Mouse (Mus musculus) neural tube, embryonic 14.5 days (tissue): ENCODE results near the gene Cebpb. TPM values are rescaled to one million over a fixed set of nuclear protein-coding genes. Genes with fewer than 3 reads are reported as not detected.
"Not testable (repeated sequence)": the region's sequence is repeated elsewhere in the genome, so short reads cannot be mapped to it uniquely, and the experiment has no call there.

Experiments
- ATAC-seq: fragments of 200-750 bp; cut with Nextera tagmentation; 2 replicates; pipeline ENCODE4 v1.8.0; 2017; ENCODE audit warnings: low read depth, mild to moderate bottlenecking, moderate TSS enrichment, moderate library complexity
- H3K27ac ChIP-seq: fragments of 300-500 bp; sonication (generic); 2 replicates; pipeline ENCODE4 v1.5.1; 2014; ENCODE audit warnings: low read depth, mild to moderate bottlenecking, control low read depth, low read length, moderate library complexity, mixed read lengths
- H3K27me3 ChIP-seq: fragments of 300-500 bp; sonication (generic); 2 replicates; pipeline ENCODE4 v1.6.1; 2014; ENCODE audit warnings: low read length; ENCODE audit not compliant: control insufficient read depth, insufficient read depth
- H3K36me3 ChIP-seq: fragments of 300-500 bp; sonication (generic); 2 replicates; pipeline ENCODE4 v1.6.1; 2014; ENCODE audit warnings: low read length, mixed read lengths; ENCODE audit not compliant: control insufficient read depth, insufficient read depth
- H3K4me1 ChIP-seq: fragments of 300-500 bp; sonication (generic); 2 replicates; pipeline ENCODE4 v1.6.1; 2014; ENCODE audit warnings: low read length; ENCODE audit not compliant: control insufficient read depth, insufficient read depth
- H3K4me2 ChIP-seq: fragments of 300-500 bp; sonication (generic); 2 replicates; pipeline ENCODE4 v1.6.1; 2014; ENCODE audit warnings: mild to moderate bottlenecking, low read depth, low read length, control low read depth
- H3K4me3 ChIP-seq: fragments of 300-500 bp; sonication (generic); 2 replicates; pipeline ENCODE4 v1.5.1; 2014; ENCODE audit warnings: low read depth, low read length, control low read depth, mixed read lengths
- H3K9ac ChIP-seq: fragments of 300-500 bp; sonication (generic); replicated peaks from 2 replicates; pipeline ENCODE4 v1.6.1; 2014; ENCODE audit warnings: low read depth, mild to moderate bottlenecking, control low read depth, low read length, mixed read lengths
- H3K9me3 ChIP-seq: fragments of 300-500 bp; sonication (generic); 2 replicates; pipeline ENCODE4 v1.6.1; 2016; ENCODE audit warnings: low read length; ENCODE audit not compliant: control insufficient read depth
- WGBS: fragments of 180-500 bp; shearing (Covaris S2); extraction: QIAGEN DNeasy Blood & Tissue Kit; methylation state at CpG from one replicate; pipeline ENCODE4 v1.1.7; 2014; 5-methylcytosine and 5-hydroxymethylcytosine counted together
- polyA plus RNA-seq: library from polyadenylated mRNA; unstranded; fragments of >200 nt; fragmentation: Nextera tagmentation; extraction: Ambion mirVana; gene quantifications from 2 replicates; pipeline ENCODE4 v1.2.1, GENCODE M21; 2014

Gene Cebpb
- 1.1 and 1.3 TPM in 2 replicates for polyA plus RNA-seq

- Histone ChIP-seq H3K27ac (0 out of 2 replicates have a peak within 1 kb of the TSS, but pooled peaks have one; percentile 10), H3K4me3 (peak within 1 kb of the TSS; percentile 59), H3K9me3 (no peaks in the 10 kb centered on the region), H3K9ac (peak within 1 kb of the TSS; percentile 57), H3K36me3 (no peaks in the 10 kb centered on the region), H3K4me2 (peak within 1 kb of the TSS; percentile 78), H3K4me1 (peaks cover 8% of the 10 kb centered on the region; the same call in 1 of the 2 replicates), H3K27me3 (peaks cover 35% of the 10 kb centered on the region)
- WGBS = 1% methylated on average over 101 of the region's 147 CpGs
- peak; percentile 60 for ATAC-seq
These were observed at the start of gene Cebpb for GRCm38 (mm10) chr2:167688498-167689451. Gene Cebpb (plus strand): TSS chr2:167688915.

- no peaks in the 10 kb centered on the region for H3K4me1 ChIP-seq
- 75% methylated on average over 3 of the region's 3 CpGs for WGBS
- no peak for ATAC-seq
- no peaks in the 10 kb centered on the region for H3K36me3 ChIP-seq
- no peak overlapping the region for H3K4me2 ChIP-seq
- H3K9me3 ChIP-seq = no peaks in the 10 kb centered on the region
- no peaks in the 10 kb centered on the region for H3K27me3 ChIP-seq
- H3K9ac ChIP-seq = no peak overlapping the region
- no peak overlapping the region for H3K4me3 ChIP-seq
- H3K27ac ChIP-seq = no peak overlapping the region
These were observed 48.4 kb upstream of the Cebpb start for GRCm38 (mm10) chr2:167640279-167640678.

- H3K9me3 ChIP-seq = no peaks in the 10 kb centered on the region
- no peak overlapping the region for H3K27ac ChIP-seq
- no peaks in the 10 kb centered on the region for H3K36me3 ChIP-seq
- no peaks in the 10 kb centered on the region for H3K4me1 ChIP-seq
- WGBS = 55% methylated on average over 8 of the region's 8 CpGs
- no peaks in the 10 kb centered on the region for H3K27me3 ChIP-seq
- ATAC-seq = no peak
- no peak overlapping the region for H3K4me2 ChIP-seq
- H3K4me3 ChIP-seq = no peak overlapping the region
- H3K9ac ChIP-seq = no peak overlapping the region
These were observed 47.4 kb upstream of the Cebpb start for GRCm38 (mm10) chr2:167641337-167641736.

- WGBS = 90% methylated on average over 6 of the region's 6 CpGs
- Histone ChIP-seq H3K27ac (no peak overlapping the region), H3K4me2 (no peak overlapping the region), H3K4me1 (no peaks in the 10 kb centered on the region), H3K4me3 (no peak overlapping the region), H3K9ac (no peak overlapping the region), H3K36me3 (no peaks in the 10 kb centered on the region), H3K9me3 (no peaks in the 10 kb centered on the region), H3K27me3 (no peaks in the 10 kb centered on the region)
- no peak for ATAC-seq
These were observed 46.6 kb upstream of the Cebpb start for GRCm38 (mm10) chr2:167642164-167642563.

GRCm38 (mm10) chr2:167643356-167644052 lies 45.2 kb upstream of the Cebpb start:
- not testable (repeated sequence) for H3K4me3 ChIP-seq, H3K4me1 ChIP-seq, ATAC-seq, H3K9ac ChIP-seq, H3K4me2 ChIP-seq, H3K9me3 ChIP-seq, H3K27ac ChIP-seq, H3K36me3 ChIP-seq, H3K27me3 ChIP-seq
- WGBS = 90% methylated on average over 12 of the region's 13 CpGs

- no peak for ATAC-seq
- H3K27me3 ChIP-seq = no peaks in the 10 kb centered on the region
- H3K9ac ChIP-seq = no peak overlapping the region
- no peaks in the 10 kb centered on the region for H3K36me3 ChIP-seq
- WGBS = 72% methylated on average over 4 of the region's 4 CpGs
- H3K4me1 ChIP-seq = no peaks in the 10 kb centered on the region
- H3K4me3 ChIP-seq = no peak overlapping the region
- H3K27ac ChIP-seq = no peak overlapping the region
- no peak overlapping the region for H3K4me2 ChIP-seq
- no peaks in the 10 kb centered on the region for H3K9me3 ChIP-seq
These were observed 42.3 kb upstream of the Cebpb start for GRCm38 (mm10) chr2:167646411-167646810.

- 92% methylated on average over 12 of the region's 12 CpGs for WGBS
- no peak overlapping the region for H3K4me2 ChIP-seq
- H3K27ac ChIP-seq = no peak overlapping the region
- peaks cover 7% of the 10 kb centered on the region; the same call in 1 of the 2 replicates for H3K36me3 ChIP-seq
- H3K9ac ChIP-seq = no peak overlapping the region
- H3K9me3 ChIP-seq = no peaks in the 10 kb centered on the region
- no peak overlapping the region for H3K4me3 ChIP-seq
- no peaks in the 10 kb centered on the region for H3K4me1 ChIP-seq
- no peaks in the 10 kb centered on the region for H3K27me3 ChIP-seq
- no peak for ATAC-seq
These were observed 39.3 kb upstream of the Cebpb start for GRCm38 (mm10) chr2:167649290-167650032.

GRCm38 (mm10) chr2:167651622-167652021 lies 37.1 kb upstream of the Cebpb start:
- Histone ChIP-seq H3K9ac (no peak overlapping the region), H3K4me1 (no peaks in the 10 kb centered on the region), H3K4me2 (no peak overlapping the region), H3K36me3 (peaks cover 7% of the 10 kb centered on the region; the same call in 1 of the 2 replicates), H3K9me3 (no peaks in the 10 kb centered on the region), H3K4me3 (no peak overlapping the region), H3K27ac (no peak overlapping the region), H3K27me3 (no peaks in the 10 kb centered on the region)
- no peak; the same call in 1 of the 2 replicates for ATAC-seq
- WGBS = 81% methylated on average over 9 of the region's 9 CpGs
